Mouse (Mus musculus): ENCODE results near the gene Arl8b.

Arl8b gene

GRCm38 (mm10) chr6:108782526-108783183 lies at the start of gene Arl8b:
TSS of gene Arl8b (plus strand) at chr6:108783099.
- peak; percentile 82 for DNase-seq (ENCODE audit: low read depth)

GRCm38 (mm10) chr6:108735910-108736750 lies 46.8 kb upstream of the Arl8b start:
- peak; percentile 74 for DNase-seq (ENCODE audit: low read depth)

GRCm38 (mm10) chr6:108738463-108739203 lies 44.3 kb upstream of the Arl8b start:
- peak; percentile 51 for DNase-seq (ENCODE audit: low read depth)

GRCm38 (mm10) chr6:108740579-108740978 lies 42.3 kb upstream of the Arl8b start:
- DNase-seq (ENCODE audit: low read depth) = no peak

DNA sequence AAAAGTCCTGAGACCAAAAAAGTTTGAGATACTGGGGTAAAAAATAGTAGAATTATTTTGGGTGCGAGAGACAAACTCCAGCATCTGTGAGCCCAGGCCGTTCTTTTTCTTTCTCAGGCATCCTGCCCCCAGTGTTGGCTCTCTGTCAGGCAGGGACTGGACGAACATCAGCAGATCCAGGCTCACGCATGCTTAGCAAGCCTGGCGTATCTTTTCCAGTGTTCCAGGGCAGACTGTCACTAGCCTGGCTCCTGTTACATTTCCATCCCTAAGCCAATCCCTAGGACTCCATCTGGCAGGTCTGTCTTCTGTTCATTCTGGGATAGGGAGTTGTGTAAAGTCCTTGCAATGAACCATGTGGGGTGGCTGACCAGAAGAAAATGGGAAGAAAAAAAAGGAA lies 39.2 kb upstream of the Arl8b start:
- DNase-seq (ENCODE audit: low read depth) = no peak

- no peak for DNase-seq (ENCODE audit: low read depth)
Observed at GRCm38 (mm10) chr6:108751324-108751723, 31.6 kb upstream of the Arl8b start.

DNA sequence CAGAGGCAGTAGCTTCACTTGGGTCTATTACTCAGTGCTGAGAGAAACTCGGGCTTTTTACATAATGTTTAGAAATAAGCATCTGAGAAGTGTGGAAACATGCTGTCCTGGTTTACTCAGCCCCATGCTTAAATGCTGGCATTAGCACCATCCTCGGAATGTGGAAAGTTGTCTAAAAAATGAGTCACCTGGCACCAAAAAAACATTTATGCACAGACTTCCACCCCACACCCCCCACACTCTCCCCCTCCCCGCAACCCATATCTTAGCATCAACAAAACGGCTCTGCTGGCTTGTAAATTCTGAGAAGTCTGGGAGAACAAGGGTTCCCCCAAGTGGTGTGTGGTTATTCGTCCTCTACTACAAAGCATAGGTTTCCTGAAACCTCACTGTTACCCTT lies 30.5 kb upstream of the Arl8b start:
- peak; percentile 37 for DNase-seq (ENCODE audit: low read depth)

GRCm38 (mm10) chr6:108753536-108753935 lies 29.4 kb upstream of the Arl8b start:
- DNase-seq (ENCODE audit: low read depth) = no peak

DNA sequence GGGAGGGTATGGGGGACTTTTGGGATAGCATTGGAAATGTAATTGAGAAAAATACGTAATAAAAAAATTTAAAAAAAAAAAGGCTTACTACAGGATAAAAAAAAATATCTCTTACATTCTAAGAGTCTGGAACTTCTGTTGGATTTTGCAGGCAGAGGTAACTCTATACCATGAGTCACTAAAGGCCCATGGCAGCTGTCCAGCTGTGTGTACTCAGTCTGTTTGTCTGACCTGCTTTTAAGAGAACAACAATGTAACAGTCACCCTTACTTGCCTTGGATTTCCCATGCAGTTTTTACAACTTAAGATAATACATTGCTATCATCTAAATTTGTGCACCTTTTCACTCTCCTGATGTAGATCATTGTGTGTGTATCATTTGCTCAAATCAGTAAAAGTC lies 28.5 kb upstream of the Arl8b start:
- no peak for DNase-seq (ENCODE audit: low read depth)

DNA sequence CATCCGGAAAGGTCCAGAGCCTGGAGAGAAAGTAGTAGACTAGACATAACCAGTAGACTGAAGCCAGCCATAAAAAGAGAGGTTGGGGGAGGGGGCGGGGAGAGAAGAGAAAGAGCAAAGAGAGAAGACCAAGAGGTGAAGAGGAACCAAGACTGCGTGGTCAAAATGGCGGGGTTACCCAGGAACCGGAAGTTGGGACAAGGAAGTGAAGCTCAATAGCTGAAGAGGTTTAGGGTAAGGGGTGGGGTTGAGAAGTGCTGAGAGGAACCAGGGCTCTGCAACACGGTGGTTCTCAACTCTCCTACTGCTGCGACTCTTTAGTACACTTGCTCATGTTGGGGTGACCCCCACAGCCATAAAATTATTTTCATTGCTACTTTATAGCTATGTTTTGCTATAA lies 27.0 kb upstream of the Arl8b start:
- DNase-seq (ENCODE audit: low read depth) = no peak

- no peak for DNase-seq (ENCODE audit: low read depth)
Observed at GRCm38 (mm10) chr6:108758997-108759697, 23.8 kb upstream of the Arl8b start.

- no peak for DNase-seq (ENCODE audit: low read depth)
Observed at GRCm38 (mm10) chr6:108759698-108760039, 23.2 kb upstream of the Arl8b start.

DNA sequence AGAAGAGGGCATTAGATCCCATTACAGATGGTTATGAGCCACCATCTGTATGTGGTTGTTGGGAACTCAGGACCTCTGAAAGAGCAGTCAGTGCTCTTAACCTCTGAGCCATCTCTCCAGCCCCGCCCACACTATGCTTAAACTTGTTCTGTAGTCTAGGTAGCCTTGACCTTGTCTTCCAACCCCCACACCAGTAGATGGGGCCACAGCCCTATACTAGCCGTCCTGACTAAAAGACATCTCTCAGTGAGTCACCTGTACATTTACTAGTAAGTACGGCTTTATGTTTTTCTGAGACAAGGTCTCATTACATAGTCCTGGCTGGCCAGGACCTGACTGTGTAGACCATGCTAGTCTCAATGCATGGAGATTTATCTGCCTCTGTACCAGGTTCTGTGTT lies 12.0 kb upstream of the Arl8b start:
- DNase-seq (ENCODE audit: low read depth) = no peak

DNA sequence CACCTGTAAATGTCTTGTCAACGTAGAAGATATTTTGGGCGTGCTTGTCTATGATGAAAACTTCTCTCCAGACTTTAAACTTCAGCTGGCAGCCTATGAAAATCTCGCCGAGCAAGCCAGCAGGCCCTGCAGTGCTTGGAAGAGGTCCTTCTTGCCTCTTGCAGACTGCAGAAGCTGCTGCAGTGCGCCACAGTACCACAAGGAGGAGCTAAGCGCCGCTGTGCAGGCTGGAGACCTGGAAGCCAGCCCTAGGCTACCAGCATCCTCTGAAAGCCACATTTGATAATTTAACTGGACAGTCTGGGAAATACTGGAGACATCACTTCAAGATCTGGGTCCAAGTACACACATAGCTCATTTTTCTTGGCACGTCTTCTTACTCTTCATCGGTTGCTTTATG lies 10.0 kb upstream of the Arl8b start:
- peak; percentile 53 for DNase-seq (ENCODE audit: low read depth)

GRCm38 (mm10) chr6:108773480-108773879 lies 9.4 kb upstream of the Arl8b start:
- no peak for DNase-seq (ENCODE audit: low read depth)

- DNase-seq (ENCODE audit: low read depth) = no peak
Observed at GRCm38 (mm10) chr6:108776274-108776673, 6.6 kb upstream of the Arl8b start.

DNA sequence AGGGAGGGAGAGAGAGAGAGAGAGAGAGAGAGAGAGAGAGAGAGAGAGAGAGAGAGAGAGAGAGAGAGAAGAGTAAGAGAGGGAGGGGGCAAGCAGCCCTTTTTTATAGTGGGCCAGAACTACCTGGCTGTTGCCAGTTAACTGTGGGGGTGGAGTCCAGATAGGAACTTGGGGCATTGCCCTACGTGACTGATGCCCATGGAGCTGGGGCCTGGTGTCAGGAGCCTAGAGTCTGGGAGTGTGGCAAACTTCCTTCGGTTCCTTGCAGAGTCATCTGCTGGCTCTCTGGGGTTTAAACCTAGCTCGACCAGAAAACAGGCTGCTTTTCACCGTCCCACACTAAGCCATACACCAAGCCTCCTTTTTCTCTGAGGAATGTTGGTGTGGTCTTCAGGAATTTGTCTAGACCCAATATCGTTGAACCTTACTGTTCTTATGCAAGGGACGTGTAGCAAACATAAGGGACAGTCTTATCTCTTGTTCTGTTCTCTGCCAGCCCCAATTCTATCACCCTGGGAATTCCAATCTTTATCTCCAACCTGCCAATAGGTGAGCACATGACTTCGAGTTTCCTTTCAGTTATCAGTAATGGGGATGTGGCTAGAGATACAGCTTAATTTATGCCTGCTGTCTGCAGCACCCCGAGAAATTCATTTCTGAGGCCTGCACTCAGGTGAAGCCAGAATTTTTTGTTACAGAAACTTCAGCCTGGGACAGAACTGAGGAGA lies 5.2 kb upstream of the Arl8b start:
- no peak for DNase-seq (ENCODE audit: low read depth)

- DNase-seq (ENCODE audit: low read depth) = no peak
Observed at GRCm38 (mm10) chr6:108778399-108778798, 4.5 kb upstream of the Arl8b start.

GRCm38 (mm10) chr6:108781865-108782264 lies 1.0 kb upstream of the Arl8b start:
- no peak for DNase-seq (ENCODE audit: low read depth)

DNA sequence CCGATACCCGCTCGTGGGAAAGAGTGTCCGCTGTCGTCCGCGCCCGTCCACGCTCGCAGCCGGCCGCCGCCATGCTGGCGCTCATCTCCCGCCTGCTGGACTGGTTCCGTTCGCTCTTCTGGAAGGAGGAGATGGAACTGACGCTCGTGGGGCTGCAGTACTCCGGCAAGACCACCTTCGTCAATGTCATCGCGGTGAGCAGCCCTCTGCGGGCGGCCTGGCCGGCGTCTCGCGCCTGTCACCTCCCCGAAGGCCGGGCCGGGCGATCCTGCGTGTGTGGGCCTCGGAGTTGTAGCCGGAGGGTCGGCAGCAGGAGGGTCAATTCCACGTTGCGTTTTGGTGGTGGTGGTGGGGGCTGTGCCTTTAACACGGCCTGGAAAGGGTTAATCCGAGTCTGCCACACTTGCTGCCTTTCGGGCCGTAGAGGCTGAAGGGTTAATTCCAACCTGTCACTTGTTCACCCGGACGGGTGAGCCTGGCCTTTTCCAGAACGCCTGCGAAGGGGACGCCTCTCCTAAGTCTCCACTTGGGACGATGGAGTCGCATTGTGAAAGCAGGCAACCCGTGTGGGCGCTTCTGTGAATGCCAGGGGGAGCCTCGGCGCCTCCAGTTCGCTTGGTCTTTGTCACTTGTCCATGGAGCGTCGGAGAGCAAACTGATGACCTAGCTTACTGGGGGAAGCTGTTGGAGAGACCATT lies 434 bp downstream of the Arl8b start:
- no peak for DNase-seq (ENCODE audit: low read depth)

DNA sequence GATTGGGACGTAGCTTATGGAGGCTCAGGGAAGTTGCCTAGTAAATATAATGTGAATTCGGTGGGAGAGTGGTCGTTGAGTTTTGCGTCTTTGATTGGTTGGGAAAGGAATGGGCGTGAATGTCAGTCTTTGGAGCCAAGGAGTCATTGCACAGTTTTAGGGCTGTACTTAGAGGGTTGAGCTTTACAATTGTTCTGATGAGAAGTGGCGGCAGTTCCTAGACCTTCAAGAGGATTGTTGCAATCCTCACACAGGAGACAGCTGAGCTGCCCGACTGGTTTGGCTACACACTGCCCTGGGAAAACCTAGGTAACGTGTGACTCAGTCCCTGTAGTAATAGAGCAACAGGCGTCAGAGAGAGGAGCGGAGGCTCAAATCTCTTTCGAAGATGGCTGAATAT lies 1.2 kb downstream of the Arl8b start:
- no peak for DNase-seq (ENCODE audit: low read depth)

Data from fibroblast of lung, adult 2 months (primary cell).